Mouse (Mus musculus) lung, embryonic 16.5 days (tissue): ENCODE data around the gene Sorbs1. TPM values are rescaled to one million over a fixed set of nuclear protein-coding genes. Genes with fewer than 3 reads are reported as not detected.

Source experiments
- ATAC-seq: fragments of 200-750 bp; cut with Nextera tagmentation; 2 replicates; pipeline ENCODE4 v1.8.0; 2017; ENCODE audit warnings: low read depth, mild to moderate bottlenecking, moderate library complexity
- H3K27ac ChIP-seq: fragments of 300-500 bp; sonication (generic); 2 replicates; pipeline ENCODE4 v1.5.1; 2014; ENCODE audit warnings: mild to moderate bottlenecking, control low read depth, low read length
- H3K27me3 ChIP-seq: fragments of 300-500 bp; sonication (generic); 2 replicates; pipeline ENCODE4 v1.6.1; 2014; ENCODE audit warnings: low read depth, low read length, mixed read lengths; ENCODE audit not compliant: control insufficient read depth, insufficient read depth
- H3K36me3 ChIP-seq: fragments of 300-500 bp; sonication (generic); 2 replicates; pipeline ENCODE4 v1.6.1; 2014; ENCODE audit warnings: low read length; ENCODE audit not compliant: control insufficient read depth, insufficient read depth
- H3K4me1 ChIP-seq: fragments of 300-500 bp; sonication (generic); replicated peaks from 2 replicates; pipeline ENCODE4 v1.6.1; 2014; ENCODE audit warnings: low read length, mixed read lengths; ENCODE audit not compliant: control insufficient read depth, insufficient read depth
- H3K4me2 ChIP-seq: fragments of 300-500 bp; sonication (generic); 2 replicates; pipeline ENCODE4 v1.6.1; 2014; ENCODE audit warnings: low read depth, low read length, control low read depth
- H3K4me3 ChIP-seq: fragments of 300-500 bp; sonication (generic); 2 replicates; pipeline ENCODE4 v1.5.1; 2014; ENCODE audit warnings: mild to moderate bottlenecking, low read length, control low read depth
- H3K9ac ChIP-seq: fragments of 300-500 bp; sonication (generic); 2 replicates; pipeline ENCODE4 v1.6.1; 2014; ENCODE audit warnings: low read length, control low read depth
- H3K9me3 ChIP-seq: fragments of 300-500 bp; sonication (generic); 2 replicates; pipeline ENCODE4 v1.6.1; 2016; ENCODE audit warnings: low read length; ENCODE audit not compliant: control insufficient read depth
- WGBS: fragments of 180-500 bp; shearing (Covaris S2); extraction: QIAGEN DNeasy Blood & Tissue Kit; methylation state at CpG from one replicate; pipeline ENCODE4 v1.1.7; 2014; 5-methylcytosine and 5-hydroxymethylcytosine counted together
- polyA plus RNA-seq: library from polyadenylated mRNA; unstranded; fragments of >200 nt; fragmentation: Nextera tagmentation; extraction: Ambion mirVana; gene quantifications from 2 replicates; pipeline ENCODE4 v1.2.1, GENCODE M21; 2015

The Sorbs1 gene
- polyA plus RNA-seq, 1 experiment from 2014 or later: 51.5 TPM

GRCm38 (mm10) chr19:40317001-40317400, 196.6 kb downstream of the Sorbs1 start:
- no peaks in the 10 kb centered on the region for H3K36me3 ChIP-seq
- ATAC-seq: no peak
- no peak overlapping the region for H3K4me2 ChIP-seq
- no peaks in the 10 kb centered on the region for H3K27me3 ChIP-seq
- no peak overlapping the region for H3K27ac ChIP-seq
- no peak overlapping the region for H3K9ac ChIP-seq
- H3K4me3 ChIP-seq: no peak overlapping the region
- 71% methylated on average over 4 of the region's 4 CpGs for WGBS
- H3K4me1 ChIP-seq: no peaks in the 10 kb centered on the region; the same call in 1 of the 2 replicates
- H3K9me3 ChIP-seq: no peaks in the 10 kb centered on the region

GRCm38 (mm10) chr19:40314252-40314651, 199.3 kb downstream of the Sorbs1 start:
- ATAC-seq: no peak
- Histone ChIP-seq H3K36me3 (peaks cover 3% of the 10 kb centered on the region), H3K4me3 (no peak overlapping the region), H3K9ac (no peak overlapping the region), H3K4me2 (no peak overlapping the region), H3K27ac (no peak overlapping the region), H3K9me3 (no peaks in the 10 kb centered on the region), H3K27me3 (no peaks in the 10 kb centered on the region), H3K4me1 (no peaks in the 10 kb centered on the region; the same call in 1 of the 2 replicates)
- WGBS: 81% methylated on average over 11 of the region's 11 CpGs

GRCm38 (mm10) chr19:40311631-40312030, 201.9 kb downstream of the Sorbs1 start:
- 95% methylated on average over 8 of the region's 8 CpGs for WGBS
- Histone ChIP-seq H3K9ac (no peak overlapping the region), H3K36me3 (peaks cover 3% of the 10 kb centered on the region), H3K27ac (no peak overlapping the region), H3K4me3 (no peak overlapping the region), H3K27me3 (no peaks in the 10 kb centered on the region), H3K4me2 (no peak overlapping the region), H3K9me3 (no peaks in the 10 kb centered on the region), H3K4me1 (no peaks in the 10 kb centered on the region)
- no peak for ATAC-seq

DNA sequence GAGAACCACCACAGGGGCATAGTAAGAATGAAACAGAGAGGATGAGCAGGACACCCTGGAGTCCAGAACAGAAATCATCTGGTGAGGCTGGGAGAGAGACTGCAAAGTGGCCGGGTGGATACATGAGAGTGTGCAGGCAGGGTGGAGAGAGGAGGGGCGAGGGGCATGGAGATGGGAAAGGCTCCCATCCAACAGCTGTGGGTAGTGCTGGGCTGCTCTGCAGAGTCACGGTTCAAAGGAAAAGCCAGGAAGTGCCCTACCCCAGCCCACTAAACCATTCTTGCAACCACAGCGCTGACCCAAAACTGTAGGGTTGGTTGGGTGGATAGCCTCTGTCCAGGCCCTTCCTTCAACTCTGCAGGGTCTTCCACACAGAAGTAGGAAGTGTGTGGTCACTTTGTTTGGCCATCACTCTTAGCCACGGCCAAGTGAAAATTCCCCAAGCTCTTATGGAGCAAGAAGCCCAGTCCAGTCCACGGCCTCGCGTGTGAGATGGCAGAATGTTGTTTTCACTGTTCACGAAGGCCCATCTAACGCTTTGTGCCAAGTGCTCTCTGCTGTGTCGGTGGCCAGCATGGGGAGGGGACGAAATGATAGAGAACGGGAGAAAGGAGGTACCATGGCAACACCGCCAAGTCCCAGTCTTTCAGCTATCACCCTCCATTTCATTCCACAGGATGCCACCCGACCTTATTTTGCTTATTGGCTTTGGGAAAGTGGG, 203.0 kb downstream of the Sorbs1 start:
- no peak for ATAC-seq
- Histone ChIP-seq H3K4me1 (no peaks in the 10 kb centered on the region), H3K4me3 (no peak overlapping the region), H3K4me2 (no peak overlapping the region), H3K9ac (no peak overlapping the region), H3K36me3 (peaks cover 3% of the 10 kb centered on the region), H3K9me3 (no peaks in the 10 kb centered on the region), H3K27ac (no peak overlapping the region), H3K27me3 (no peaks in the 10 kb centered on the region)
- 82% methylated on average over 15 of the region's 15 CpGs for WGBS

- Histone ChIP-seq H3K4me1 (no peaks in the 10 kb centered on the region), H3K27me3 (no peaks in the 10 kb centered on the region), H3K9me3 (no peaks in the 10 kb centered on the region), H3K27ac (no peak overlapping the region), H3K4me2 (no peak overlapping the region), H3K36me3 (peaks cover 3% of the 10 kb centered on the region), H3K4me3 (no peak overlapping the region), H3K9ac (no peak overlapping the region)
- ATAC-seq: no peak
- WGBS: 79% methylated on average over 12 of the region's 12 CpGs
These were observed 203.7 kb downstream of the Sorbs1 start for GRCm38 (mm10) chr19:40309911-40310310.

- H3K9ac ChIP-seq: no peak overlapping the region
- no peak overlapping the region for H3K4me3 ChIP-seq
- no peak overlapping the region for H3K27ac ChIP-seq
- H3K9me3 ChIP-seq: no peaks in the 10 kb centered on the region
- peaks cover 3% of the 10 kb centered on the region for H3K36me3 ChIP-seq
- no peaks in the 10 kb centered on the region for H3K27me3 ChIP-seq
- ATAC-seq: no peak
- H3K4me1 ChIP-seq: no peaks in the 10 kb centered on the region
- H3K4me2 ChIP-seq: no peak overlapping the region
- WGBS: 68% methylated on average over 7 of the region's 7 CpGs
These were observed 206.0 kb downstream of the Sorbs1 start for GRCm38 (mm10) chr19:40307550-40307949.

DNA sequence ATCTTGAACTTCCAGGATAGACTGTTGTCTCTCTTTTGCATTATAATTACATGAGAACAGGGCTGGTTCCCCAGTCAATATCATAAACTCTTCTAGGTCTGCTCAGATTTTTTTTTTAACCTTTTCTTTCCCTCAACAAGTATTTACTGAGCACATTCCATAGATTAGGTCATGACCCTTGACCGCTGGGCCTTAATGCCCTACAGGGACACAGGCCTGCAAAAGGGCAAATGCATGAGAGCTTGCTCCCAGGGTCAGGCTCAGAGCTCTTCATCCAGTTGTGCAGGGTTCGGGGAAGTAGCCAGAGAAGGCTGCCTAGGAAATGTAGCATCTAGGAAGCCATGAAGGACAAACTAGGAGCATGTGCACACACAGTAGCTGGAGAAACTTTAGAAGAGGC, 206.9 kb downstream of the Sorbs1 start:
- 54% methylated on average over 2 of the region's 2 CpGs for WGBS
- H3K27me3 ChIP-seq: no peaks in the 10 kb centered on the region
- H3K36me3 ChIP-seq: peaks cover 3% of the 10 kb centered on the region
- H3K4me1 ChIP-seq: no peaks in the 10 kb centered on the region
- no peak for ATAC-seq
- H3K4me3 ChIP-seq: no peak overlapping the region
- H3K9ac ChIP-seq: no peak overlapping the region
- H3K9me3 ChIP-seq: no peaks in the 10 kb centered on the region
- no peak overlapping the region for H3K4me2 ChIP-seq
- no peak overlapping the region for H3K27ac ChIP-seq

DNA sequence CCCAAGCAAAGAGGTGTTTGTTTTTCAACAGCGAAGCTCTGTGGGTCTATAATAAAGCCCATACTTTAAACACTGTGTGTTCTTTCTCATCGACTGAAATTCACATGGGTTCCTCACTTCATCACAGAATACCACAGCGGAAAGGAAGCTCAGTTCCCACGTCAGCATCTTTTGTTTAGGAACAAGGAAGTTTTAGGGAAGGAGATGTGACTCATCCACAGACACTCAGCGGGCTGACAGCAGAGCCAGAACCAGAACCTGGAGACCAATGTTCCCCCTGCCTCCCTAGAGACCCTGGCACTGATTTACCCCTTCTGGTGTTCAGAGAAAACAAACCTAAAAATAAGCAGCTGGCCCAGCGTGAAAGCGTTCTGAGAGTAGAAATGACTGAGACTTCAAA, 208.1 kb downstream of the Sorbs1 start:
- Histone ChIP-seq H3K27me3 (no peaks in the 10 kb centered on the region), H3K27ac (no peak overlapping the region), H3K9ac (no peak overlapping the region), H3K36me3 (peaks cover 3% of the 10 kb centered on the region), H3K4me3 (no peak overlapping the region), H3K9me3 (no peaks in the 10 kb centered on the region), H3K4me2 (no peak overlapping the region), H3K4me1 (no peaks in the 10 kb centered on the region)
- WGBS: 59% methylated on average over 7 of the region's 7 CpGs
- ATAC-seq: no peak

DNA sequence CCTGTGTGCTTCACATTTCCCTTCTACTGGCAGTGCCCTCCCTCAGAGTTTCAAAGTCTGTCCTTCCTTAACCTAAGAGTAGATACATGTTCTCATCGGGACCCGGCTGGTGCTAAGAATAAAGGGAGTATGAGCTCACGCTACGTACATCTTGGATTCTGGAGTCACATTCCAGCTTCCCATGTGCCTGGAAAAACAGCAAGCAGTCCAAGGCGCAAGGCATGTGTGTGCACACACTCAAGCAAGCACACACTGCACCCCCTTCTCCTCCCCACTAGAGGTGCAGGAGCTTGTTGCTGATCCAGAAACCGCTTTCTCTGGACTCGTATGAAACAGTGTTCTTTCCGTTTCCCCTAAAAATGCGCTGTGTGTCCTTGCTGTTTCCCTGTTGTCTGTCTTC, 210.7 kb downstream of the Sorbs1 start:
- Histone ChIP-seq H3K9ac (no peak overlapping the region), H3K9me3 (no peaks in the 10 kb centered on the region), H3K4me2 (no peak overlapping the region), H3K36me3 (no peaks in the 10 kb centered on the region), H3K27ac (no peak overlapping the region), H3K4me3 (no peak overlapping the region), H3K4me1 (no peaks in the 10 kb centered on the region), H3K27me3 (no peaks in the 10 kb centered on the region)
- 63% methylated on average over 9 of the region's 9 CpGs for WGBS
- 0 out of 2 replicates have a peak, but pooled peaks have one; percentile 17 for ATAC-seq
